Mouse (Mus musculus): ENCODE results near the gene Edaradd.

Gene Edaradd

GRCm38 (mm10) chr13:12442008-12442587 is 78.1 kb downstream of the Edaradd start:
- no peak for TF ChIP-seq GATA4 (IDR thresholded peaks at IDR 0.05; ENCODE audit: insufficient replicate concordance, low read length)

DNA sequence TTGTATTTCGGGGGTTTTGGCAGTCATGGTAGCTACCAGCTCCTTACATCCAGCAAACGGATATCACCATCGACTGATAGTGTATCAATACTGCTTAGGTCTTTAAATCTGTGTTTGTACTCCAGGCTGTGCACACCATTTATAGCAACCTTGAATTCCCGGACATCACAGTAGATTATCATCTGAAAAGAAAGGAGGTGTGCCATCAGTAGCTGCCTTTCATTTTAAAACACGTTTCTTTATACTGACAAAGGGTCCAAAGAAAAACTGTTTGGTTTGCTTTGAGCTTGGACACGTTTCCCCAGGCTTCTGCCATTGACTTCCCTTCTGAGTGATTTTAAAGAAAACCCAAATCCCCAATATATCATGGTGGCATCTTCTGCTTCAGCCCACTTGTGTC is 79.4 kb downstream of the Edaradd start:
- no peak for TF ChIP-seq GATA4 (IDR thresholded peaks at IDR 0.05; ENCODE audit: insufficient replicate concordance, low read length)

DNA sequence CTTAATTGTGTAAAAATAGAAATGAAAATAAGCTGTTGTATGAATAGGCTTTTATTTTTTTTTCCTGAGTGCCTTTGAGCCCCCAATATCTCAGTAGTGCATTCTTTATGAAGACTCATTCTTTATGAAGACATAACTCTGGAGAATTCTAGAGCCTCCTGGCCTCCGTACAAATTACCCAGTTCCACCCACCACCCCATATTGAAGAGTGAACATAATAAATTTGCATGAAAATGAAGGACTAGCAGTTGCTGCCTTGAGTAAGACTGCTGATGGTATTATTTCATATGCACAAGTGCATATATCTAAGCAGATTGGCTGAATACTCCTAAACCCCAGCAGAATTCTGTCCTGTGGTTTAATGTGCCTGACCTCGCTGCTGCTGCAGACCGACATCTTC is 80.7 kb downstream of the Edaradd start:
- TF ChIP-seq GATA4 (IDR thresholded peaks at IDR 0.05; ENCODE audit: insufficient replicate concordance, low read length): no peak

- peak; percentile 66; the same call in 1 of the 2 replicates for TF ChIP-seq GATA4 (IDR thresholded peaks at IDR 0.05; ENCODE audit: insufficient replicate concordance, low read length)
Measured at GRCm38 (mm10) chr13:12433843-12434242, 86.4 kb downstream of the Edaradd start.

GRCm38 (mm10) chr13:12428556-12428955 is 91.7 kb downstream of the Edaradd start:
- TF ChIP-seq GATA4 (IDR thresholded peaks at IDR 0.05; ENCODE audit: insufficient replicate concordance, low read length): no peak
